Mouse (Mus musculus) liver, embryonic 11.5 days (tissue): ENCODE data around the gene Vwa5b2. TPM values are rescaled to one million over a fixed set of nuclear protein-coding genes. Genes with fewer than 3 reads are reported as not detected.

Experiments used
- ATAC-seq: fragments of 200-750 bp; cut with Nextera tagmentation; replicated peaks from 2 replicates; pipeline ENCODE4 v1.8.0; 2017; ENCODE audit warnings: moderate number of reproducible peaks, mild to moderate bottlenecking, moderate TSS enrichment, moderate library complexity; ENCODE audit not compliant: low FRiP score
- DNase-seq: peaks from one replicate; pipeline ENCODE4 v3.0.0-alpha.2; 2017; ENCODE audit warnings: low spot score
- H3K27ac ChIP-seq: fragments of 300-500 bp; sonication (generic); 2 replicates; pipeline ENCODE4 v1.5.1; 2014; ENCODE audit warnings: mild to moderate bottlenecking, low read depth, low read length, control low read depth
- H3K27me3 ChIP-seq: fragments of 300-500 bp; sonication (generic); replicated peaks from 2 replicates; pipeline ENCODE4 v1.6.1; 2014; ENCODE audit warnings: low read length, mixed read lengths; ENCODE audit not compliant: control insufficient read depth, insufficient read depth
- H3K36me3 ChIP-seq: fragments of 300-500 bp; sonication (generic); 2 replicates; pipeline ENCODE4 v1.6.1; 2014; ENCODE audit warnings: mild to moderate bottlenecking, low read length, moderate library complexity, mixed read lengths; ENCODE audit not compliant: control insufficient read depth, insufficient read depth
- H3K4me1 ChIP-seq: fragments of 300-500 bp; sonication (generic); replicated peaks from 2 replicates; pipeline ENCODE4 v1.6.1; 2014; ENCODE audit warnings: low read length, mixed read lengths; ENCODE audit not compliant: control insufficient read depth, insufficient read depth
- H3K4me2 ChIP-seq: fragments of 300-500 bp; sonication (generic); 2 replicates; pipeline ENCODE4 v1.6.1; 2014; ENCODE audit warnings: mild to moderate bottlenecking, control low read depth, moderate library complexity
- H3K4me3 ChIP-seq: fragments of 300-500 bp; sonication (generic); 2 replicates; pipeline ENCODE4 v1.5.1; 2014; ENCODE audit warnings: low read depth, low read length, control low read depth
- H3K9ac ChIP-seq: fragments of 300-500 bp; sonication (generic); 2 replicates; pipeline ENCODE4 v1.6.1; 2014; ENCODE audit warnings: low read depth, low read length, control low read depth
- H3K9me3 ChIP-seq: fragments of 300-500 bp; sonication (generic); 2 replicates; pipeline ENCODE4 v1.6.1; 2016; ENCODE audit warnings: low read length, inconsistent platforms, mixed read lengths; ENCODE audit not compliant: control insufficient read depth
- WGBS: fragments of 180-500 bp; shearing (Covaris S2); extraction: QIAGEN DNeasy Blood & Tissue Kit; methylation state at CpG from one replicate; pipeline ENCODE4 v1.1.7; 2014; 5-methylcytosine and 5-hydroxymethylcytosine counted together
- polyA plus RNA-seq: library from polyadenylated mRNA; unstranded; fragments of >200 nt; fragmentation: Nextera tagmentation; extraction: Ambion mirVana; gene quantifications from 2 replicates; pipeline ENCODE4 v1.2.1, GENCODE M21; 2014

Vwa5b2 gene
- polyA plus RNA-seq, 1 experiment from 2014 or later: 1.1 TPM

DNA sequence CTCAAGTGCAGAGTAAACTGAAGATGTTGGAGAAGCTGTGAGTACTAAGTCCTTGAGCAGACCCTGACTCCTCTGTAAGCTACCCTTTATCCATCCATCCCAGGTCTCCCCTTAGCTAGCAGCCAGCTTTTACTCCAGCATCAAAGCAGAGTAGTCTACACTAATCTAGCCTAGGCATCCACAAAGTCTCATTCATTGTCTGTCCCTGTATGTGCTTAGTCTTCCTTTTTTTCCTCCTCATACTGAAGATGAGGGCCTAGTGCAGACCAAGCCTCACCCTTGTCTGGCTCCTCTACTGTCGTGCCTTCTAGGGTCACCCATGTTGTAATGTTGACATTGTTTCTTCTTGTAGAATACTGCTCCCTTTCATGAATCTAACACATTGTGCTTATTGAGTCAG is 36.7 kb upstream of the Vwa5b2 start:
- 75% methylated on average over 1 of the region's 1 CpGs for WGBS
- no peaks in the 10 kb centered on the region for H3K27me3 ChIP-seq
- no peak overlapping the region for H3K4me3 ChIP-seq
- peaks cover 39% of the 10 kb centered on the region for H3K36me3 ChIP-seq
- H3K9ac ChIP-seq: no peak overlapping the region
- H3K9me3 ChIP-seq: no peaks in the 10 kb centered on the region
- no peak for DNase-seq
- H3K27ac ChIP-seq: no peak overlapping the region
- ATAC-seq: no peak
- peaks cover 8% of the 10 kb centered on the region for H3K4me1 ChIP-seq
- no peak overlapping the region for H3K4me2 ChIP-seq

DNA sequence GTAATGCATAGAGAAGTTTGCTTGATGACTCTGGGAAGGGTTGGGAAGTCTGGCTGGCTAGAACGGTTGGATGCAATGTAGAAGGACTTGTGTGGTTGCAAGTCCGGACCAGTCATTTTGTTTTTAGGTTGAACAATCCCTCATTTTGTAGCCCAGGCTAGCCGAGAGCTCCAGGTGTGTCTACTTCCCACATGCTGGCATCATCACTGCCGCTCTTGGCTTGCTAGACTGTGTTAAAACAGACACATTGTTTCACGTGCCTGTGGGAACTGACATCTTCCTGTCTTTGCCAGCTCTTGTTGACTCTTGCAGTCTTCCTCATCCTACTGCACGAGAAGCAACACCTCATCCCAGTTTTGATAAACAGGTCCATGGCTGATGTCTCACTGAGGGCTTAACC is 34.3 kb upstream of the Vwa5b2 start:
- ATAC-seq (no peak), DNase-seq (no peak)
- H3K27me3 ChIP-seq: no peaks in the 10 kb centered on the region
- no peak overlapping the region for H3K4me3 ChIP-seq
- 90% methylated on average over 6 of the region's 6 CpGs for WGBS
- peaks cover 52% of the 10 kb centered on the region for H3K36me3 ChIP-seq
- no peak overlapping the region for H3K9ac ChIP-seq
- no peaks in the 10 kb centered on the region for H3K4me1 ChIP-seq
- H3K27ac ChIP-seq: no peak overlapping the region
- no peak overlapping the region for H3K4me2 ChIP-seq
- H3K9me3 ChIP-seq: no peaks in the 10 kb centered on the region

DNA sequence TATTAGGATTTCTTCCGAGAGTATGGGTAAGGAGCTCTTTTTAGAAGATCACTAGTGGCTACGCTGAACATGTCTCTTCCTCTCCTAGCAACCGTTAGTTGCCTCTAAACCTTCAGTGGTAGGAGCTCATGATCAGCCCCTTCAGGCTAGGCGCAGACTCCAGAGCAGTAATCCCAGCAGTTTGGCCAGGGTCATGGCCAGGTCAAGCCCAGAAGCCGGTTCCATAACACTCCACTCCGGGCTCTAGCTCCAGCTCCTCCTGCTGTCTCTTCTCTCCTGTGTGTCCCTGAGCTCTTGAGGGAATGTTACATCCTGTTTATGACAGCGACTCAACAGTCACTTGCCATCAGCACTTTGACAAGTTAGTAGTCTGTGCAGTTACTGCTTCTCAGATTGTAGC is 31.9 kb upstream of the Vwa5b2 start:
- H3K27me3 ChIP-seq: no peaks in the 10 kb centered on the region
- no peak overlapping the region for H3K9ac ChIP-seq
- peaks cover 52% of the 10 kb centered on the region for H3K36me3 ChIP-seq
- WGBS: 75% methylated on average over 7 of the region's 7 CpGs
- H3K9me3 ChIP-seq: no peaks in the 10 kb centered on the region
- ATAC-seq (no peak), DNase-seq (no peak)
- no peak overlapping the region for H3K4me2 ChIP-seq
- no peak overlapping the region for H3K27ac ChIP-seq
- no peak overlapping the region for H3K4me3 ChIP-seq
- H3K4me1 ChIP-seq: no peaks in the 10 kb centered on the region

DNA sequence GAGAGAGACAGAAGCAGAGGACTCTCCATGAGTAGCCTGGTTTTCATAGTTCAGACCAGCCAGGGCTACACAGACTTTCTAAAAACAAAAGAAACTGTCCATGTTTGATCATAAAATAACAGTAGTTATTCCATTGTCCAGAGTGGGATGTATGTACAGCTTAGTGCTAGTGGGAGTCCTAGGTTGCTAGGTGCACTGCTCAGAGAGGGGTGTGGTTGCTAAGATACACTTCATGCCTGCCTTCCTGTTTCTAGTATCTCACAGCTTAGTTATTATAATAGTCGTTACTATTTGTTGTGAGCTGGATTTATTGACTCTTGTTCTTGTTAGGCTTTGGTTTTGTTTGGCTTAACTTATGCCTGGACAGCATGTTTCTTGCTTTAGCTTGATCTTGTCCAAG is 24.2 kb upstream of the Vwa5b2 start:
- 74% methylated on average over 1 of the region's 1 CpGs for WGBS
- no peak overlapping the region for H3K27ac ChIP-seq
- no peaks in the 10 kb centered on the region for H3K4me1 ChIP-seq
- H3K4me2 ChIP-seq: no peak overlapping the region
- no peaks in the 10 kb centered on the region for H3K27me3 ChIP-seq
- no peak overlapping the region for H3K4me3 ChIP-seq
- ATAC-seq (no peak), DNase-seq (no peak)
- no peak overlapping the region for H3K9ac ChIP-seq
- peaks cover 26% of the 10 kb centered on the region for H3K36me3 ChIP-seq
- H3K9me3 ChIP-seq: no peaks in the 10 kb centered on the region

DNA sequence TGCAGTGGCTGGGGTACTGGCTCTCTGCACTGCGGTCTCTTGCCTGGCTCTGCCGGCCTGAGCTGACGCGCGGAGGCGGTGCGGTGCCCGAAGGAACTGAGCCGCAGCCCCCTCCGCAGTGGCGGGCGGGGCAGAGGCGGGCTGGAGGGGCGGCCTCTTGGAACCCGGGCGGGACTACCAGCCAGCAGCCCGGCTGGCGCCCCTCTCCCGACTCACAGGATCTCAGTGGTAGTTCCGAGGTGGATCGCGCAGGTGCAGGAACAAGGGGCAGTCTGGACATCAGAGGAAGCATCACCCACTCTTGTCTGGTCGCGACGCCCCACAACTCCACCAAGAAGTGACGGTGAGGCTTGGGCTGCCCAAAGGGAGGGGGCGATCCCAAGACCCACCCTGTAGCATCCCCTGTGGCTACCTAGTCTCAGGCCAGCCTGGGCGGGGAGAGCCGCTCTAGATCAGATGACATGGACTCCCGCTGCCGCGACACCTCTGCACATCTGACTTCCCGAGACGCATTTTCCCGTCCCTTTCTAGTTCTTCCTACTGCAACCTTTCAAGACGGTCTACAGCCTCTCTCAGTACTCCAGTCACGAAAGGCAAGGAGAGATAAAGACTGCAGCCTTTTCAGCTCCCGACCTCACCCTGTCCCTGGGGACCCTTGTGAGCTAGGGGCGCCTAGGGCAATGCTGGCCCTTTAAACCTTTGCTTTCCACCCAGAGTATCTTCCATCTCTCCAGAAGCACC is 838 bp downstream of the Vwa5b2 start:
- Histone ChIP-seq H3K27ac (no peak overlapping the region), H3K9ac (no peak overlapping the region), H3K9me3 (no peaks in the 10 kb centered on the region), H3K4me1 (peaks cover 30% of the 10 kb centered on the region), H3K4me3 (peak overlapping the region; percentile 52), H3K4me2 (peak overlapping the region; percentile 90), H3K36me3 (no peaks in the 10 kb centered on the region), H3K27me3 (peaks cover 72% of the 10 kb centered on the region)
- ATAC-seq (peak; percentile 36), DNase-seq (peak; percentile 55)
- WGBS: under 1% methylated on average over 39 of the region's 39 CpGs

DNA sequence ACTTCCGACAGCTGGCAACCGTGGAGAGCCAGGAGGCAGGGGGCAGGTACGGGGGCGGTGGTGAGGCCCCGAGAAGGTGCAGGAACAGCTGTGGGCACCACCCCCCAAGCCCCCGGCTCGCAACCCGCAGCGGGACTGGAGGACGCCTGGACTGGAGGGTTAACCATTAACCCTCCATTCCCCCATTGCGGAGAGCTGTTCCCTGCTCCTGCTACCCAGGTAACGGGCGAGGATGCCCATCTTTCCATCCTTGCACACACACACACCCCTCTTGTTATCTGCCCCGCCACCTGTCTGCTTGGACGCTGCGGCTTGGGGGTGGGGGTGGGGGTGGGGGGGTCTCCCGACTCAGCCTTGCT is 1.4 kb downstream of the Vwa5b2 start:
- Histone ChIP-seq H3K4me3 (peak overlapping the region; percentile 52), H3K9me3 (no peaks in the 10 kb centered on the region), H3K4me2 (peak overlapping the region; percentile 90), H3K4me1 (peaks cover 35% of the 10 kb centered on the region), H3K27ac (no peak overlapping the region), H3K9ac (no peak overlapping the region), H3K36me3 (no peaks in the 10 kb centered on the region), H3K27me3 (peaks cover 72% of the 10 kb centered on the region)
- ATAC-seq (no peak), DNase-seq (no peak)
- WGBS: 3% methylated on average over 17 of the region's 17 CpGs

DNA sequence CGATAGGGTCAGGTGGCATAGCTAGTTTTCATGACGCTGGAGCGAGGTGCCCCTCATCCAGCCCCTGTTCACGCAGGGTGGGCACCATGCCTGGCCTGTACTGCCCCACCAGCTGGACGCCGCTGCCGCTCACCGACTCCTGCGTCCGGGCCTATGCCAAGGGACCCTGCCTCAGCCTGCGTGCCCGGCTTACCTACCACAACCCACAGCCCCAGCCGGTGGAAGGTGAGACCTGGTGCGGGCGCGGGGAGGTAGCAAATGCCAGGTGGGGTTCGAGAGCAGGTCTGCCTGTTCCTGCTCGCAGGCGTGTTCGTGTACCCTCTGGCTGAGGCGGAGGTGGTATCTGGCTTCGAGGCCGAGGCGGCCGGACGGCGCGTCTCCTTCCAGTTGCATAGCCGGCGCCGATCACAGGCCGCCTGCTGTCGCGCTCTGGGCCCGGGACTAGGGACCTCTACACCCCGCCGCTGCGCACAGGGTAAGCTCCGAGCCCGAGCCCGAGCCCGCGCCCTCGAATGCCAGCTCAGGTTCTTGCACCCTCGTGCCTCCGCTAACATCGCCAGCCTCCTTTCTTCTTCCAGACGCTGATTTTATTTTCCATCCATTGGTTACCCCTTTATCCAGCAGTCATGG is 1.9 kb downstream of the Vwa5b2 start:
- DNase-seq (no peak), ATAC-seq (no peak)
- Histone ChIP-seq H3K4me1 (peaks cover 41% of the 10 kb centered on the region), H3K9ac (no peak overlapping the region), H3K4me3 (peak overlapping the region; percentile 52), H3K9me3 (no peaks in the 10 kb centered on the region), H3K27ac (no peak overlapping the region), H3K4me2 (peak overlapping the region; percentile 90), H3K27me3 (peaks cover 71% of the 10 kb centered on the region), H3K36me3 (no peaks in the 10 kb centered on the region)
- WGBS: 6% methylated on average over 48 of the region's 48 CpGs

DNA sequence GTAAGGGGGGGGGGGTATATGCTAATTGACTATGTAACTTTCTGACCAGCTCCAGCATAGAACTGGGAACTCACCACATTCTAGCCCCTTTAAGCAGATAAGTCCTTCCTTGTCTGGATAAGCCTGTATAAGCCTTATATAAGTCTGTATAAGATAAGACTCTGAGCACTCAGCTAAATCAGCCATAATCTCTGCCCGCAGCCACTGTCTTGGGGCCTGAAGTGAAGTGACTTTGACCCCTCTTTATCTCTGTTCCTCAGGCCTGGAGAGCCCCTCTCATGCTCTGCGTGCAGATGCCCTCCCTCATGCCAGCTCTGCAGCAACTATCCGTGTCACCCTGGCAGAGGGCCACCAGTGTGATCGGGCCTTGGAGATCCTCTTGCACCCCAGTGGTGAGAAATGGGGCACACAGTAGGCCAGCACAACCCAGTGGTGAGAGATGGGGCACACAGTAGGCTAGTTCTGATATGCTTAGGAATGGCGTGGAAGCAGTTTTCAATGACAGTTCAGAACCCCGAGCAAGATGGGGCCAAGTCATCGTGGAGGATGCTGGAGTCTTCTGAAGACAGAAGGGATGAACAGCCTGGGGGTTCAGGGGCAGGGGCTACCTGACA is 5.9 kb downstream of the Vwa5b2 start:
- Histone ChIP-seq H3K4me2 (peak overlapping the region; percentile 27), H3K27me3 (peaks cover 44% of the 10 kb centered on the region), H3K4me1 (peaks cover 36% of the 10 kb centered on the region), H3K9ac (no peak overlapping the region), H3K4me3 (no peak overlapping the region), H3K9me3 (no peaks in the 10 kb centered on the region), H3K27ac (no peak overlapping the region), H3K36me3 (no peaks in the 10 kb centered on the region)
- WGBS: 50% methylated on average over 7 of the region's 7 CpGs
- ATAC-seq (peak; percentile 94), DNase-seq (no peak)

DNA sequence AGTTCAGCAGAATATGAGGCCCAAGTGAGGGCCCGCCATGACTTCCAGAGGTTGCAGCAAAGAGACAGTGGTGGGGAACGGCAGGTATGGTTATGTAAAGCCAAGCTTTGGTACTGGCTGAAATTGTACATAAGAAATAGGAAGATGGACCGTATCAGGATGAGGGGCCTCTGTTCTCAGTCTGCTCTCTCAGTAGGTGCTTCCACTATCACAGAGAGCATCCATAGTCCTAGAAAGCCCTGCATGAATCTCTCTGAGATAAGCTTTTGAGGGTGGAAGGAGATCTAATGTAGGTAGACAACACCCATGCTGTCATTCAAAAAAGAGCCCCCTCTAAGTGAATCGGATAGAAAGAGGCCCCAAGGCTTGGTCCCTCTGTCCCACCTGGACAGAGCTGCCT is 6.5 kb downstream of the Vwa5b2 start:
- no peak overlapping the region for H3K4me3 ChIP-seq
- WGBS: 66% methylated on average over 4 of the region's 4 CpGs
- H3K4me2 ChIP-seq: peak overlapping the region; percentile 27
- peaks cover 38% of the 10 kb centered on the region for H3K27me3 ChIP-seq
- H3K9me3 ChIP-seq: no peaks in the 10 kb centered on the region
- no peak overlapping the region for H3K27ac ChIP-seq
- DNase-seq: no peak
- ATAC-seq: peak; percentile 52
- no peaks in the 10 kb centered on the region for H3K36me3 ChIP-seq
- peaks cover 31% of the 10 kb centered on the region for H3K4me1 ChIP-seq
- no peak overlapping the region for H3K9ac ChIP-seq
